Mouse (Mus musculus) hindbrain, embryonic 14.5 days (tissue): ENCODE results near the gene Adarb1. TPM values are rescaled to one million over a fixed set of nuclear protein-coding genes. Genes with fewer than 3 reads are reported as not detected.
"Not testable (repeated sequence)": the region's sequence is repeated elsewhere in the genome, so short reads cannot be mapped to it uniquely, and the experiment has no call there.

Source experiments
- ATAC-seq: fragments of 200-750 bp; cut with Nextera tagmentation; 2 replicates; pipeline ENCODE4 v1.8.0; 2017; ENCODE audit warnings: moderate number of reproducible peaks, mild to moderate bottlenecking, moderate TSS enrichment, moderate library complexity; ENCODE audit not compliant: low FRiP score
- DNase-seq: peaks from one replicate; pipeline ENCODE4 v3.0.0-alpha.2; 2015; ENCODE audit warnings: low spot score
- H3K27ac ChIP-seq: fragments of 300-500 bp; sonication (generic); 2 replicates; pipeline ENCODE4 v1.5.1; 2014; ENCODE audit warnings: mild to moderate bottlenecking, moderate library complexity
- H3K27me3 ChIP-seq: fragments of 300-500 bp; sonication (generic); 2 replicates; pipeline ENCODE4 v1.6.1; 2014; ENCODE audit warnings: mild to moderate bottlenecking, low read length, mixed read lengths; ENCODE audit not compliant: control insufficient read depth, insufficient read depth
- H3K36me3 ChIP-seq: fragments of 300-500 bp; sonication (generic); replicated peaks from 2 replicates; pipeline ENCODE4 v1.6.1; 2014; ENCODE audit not compliant: control insufficient read depth, insufficient read depth
- H3K4me1 ChIP-seq: fragments of 300-500 bp; sonication (generic); replicated peaks from 2 replicates; pipeline ENCODE4 v1.6.1; 2014; ENCODE audit warnings: antibody characterized with exemption, low read length, mixed read lengths; ENCODE audit not compliant: control insufficient read depth, insufficient read depth
- H3K4me2 ChIP-seq: fragments of 300-500 bp; sonication (generic); replicated peaks from 2 replicates; pipeline ENCODE4 v1.6.1; 2014; ENCODE audit warnings: mild to moderate bottlenecking, moderate library complexity
- H3K4me3 ChIP-seq: fragments of 300-500 bp; sonication (generic); replicated peaks from 2 replicates; pipeline ENCODE4 v1.5.1; 2014; ENCODE audit warnings: mild to moderate bottlenecking, low read length
- H3K9ac ChIP-seq: fragments of 300-500 bp; sonication (generic); 2 replicates; pipeline ENCODE4 v1.6.1; 2014
- H3K9me3 ChIP-seq: fragments of 300-500 bp; sonication (generic); 2 replicates; pipeline ENCODE4 v1.6.1; 2016; ENCODE audit warnings: low read length; ENCODE audit not compliant: control insufficient read depth
- WGBS: fragments of 180-500 bp; shearing (Covaris S2); extraction: QIAGEN DNeasy Blood & Tissue Kit; methylation state at CpG from one replicate; pipeline ENCODE4 v1.1.7; 2014; 5-methylcytosine and 5-hydroxymethylcytosine counted together
- polyA plus RNA-seq: library from polyadenylated mRNA; unstranded; fragments of >200 nt; fragmentation: Nextera tagmentation; extraction: Ambion mirVana; gene quantifications from 2 replicates; pipeline ENCODE4 v1.2.1, GENCODE M21; 2014

Gene Adarb1
- polyA plus RNA-seq, 1 experiment from 2014 or later, result 20.7 TPM

DNA sequence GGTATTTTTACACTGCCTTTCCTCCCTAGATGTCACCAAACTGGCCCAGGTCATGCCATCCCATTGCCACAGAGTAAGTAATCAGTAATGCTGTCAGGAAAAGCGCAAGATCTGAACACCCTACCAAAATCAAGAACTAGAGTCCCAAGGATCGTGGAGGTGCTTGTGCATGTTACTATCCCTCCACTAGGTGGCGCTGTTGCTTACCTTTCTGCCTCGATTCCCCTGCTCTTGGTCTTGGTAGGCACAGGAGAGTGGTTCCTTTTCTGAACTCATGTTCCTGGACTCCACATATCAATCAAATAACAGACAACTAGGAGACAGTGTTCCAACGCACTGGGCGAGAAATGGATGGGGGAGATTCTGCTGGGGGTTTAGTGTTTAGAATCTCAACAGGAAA is 135.2 kb downstream of the Adarb1 start:
- Histone ChIP-seq H3K27me3 (no peaks in the 10 kb centered on the region), H3K27ac (no peak overlapping the region), H3K4me1 (no peaks in the 10 kb centered on the region; the same call in 1 of the 2 replicates), H3K36me3 (no peaks in the 10 kb centered on the region), H3K4me3 (no peak overlapping the region), H3K4me2 (no peak overlapping the region), H3K9ac (no peak overlapping the region), H3K9me3 (no peaks in the 10 kb centered on the region)
- ATAC-seq (no peak), DNase-seq (peak; percentile 85)
- WGBS, result 18% methylated on average over 6 of the region's 6 CpGs

GRCm38 (mm10) chr10:77282085-77282484 is 136.0 kb downstream of the Adarb1 start:
- not testable (repeated sequence) for H3K4me2 ChIP-seq, H3K36me3 ChIP-seq, H3K9ac ChIP-seq, H3K9me3 ChIP-seq, H3K4me3 ChIP-seq, DNase-seq, ATAC-seq, H3K27me3 ChIP-seq, H3K4me1 ChIP-seq, H3K27ac ChIP-seq
- WGBS, result 63% methylated on average over 1 of the region's 1 CpGs

GRCm38 (mm10) chr10:77273798-77274197 is 144.3 kb downstream of the Adarb1 start:
- Histone ChIP-seq H3K4me1 (no peaks in the 10 kb centered on the region), H3K36me3 (peaks cover 15% of the 10 kb centered on the region), H3K9ac (no peak overlapping the region), H3K27me3 (no peaks in the 10 kb centered on the region), H3K9me3 (no peaks in the 10 kb centered on the region), H3K27ac (no peak overlapping the region), H3K4me3 (no peak overlapping the region), H3K4me2 (no peak overlapping the region)
- no peak for ATAC-seq
- no peak for DNase-seq

DNA sequence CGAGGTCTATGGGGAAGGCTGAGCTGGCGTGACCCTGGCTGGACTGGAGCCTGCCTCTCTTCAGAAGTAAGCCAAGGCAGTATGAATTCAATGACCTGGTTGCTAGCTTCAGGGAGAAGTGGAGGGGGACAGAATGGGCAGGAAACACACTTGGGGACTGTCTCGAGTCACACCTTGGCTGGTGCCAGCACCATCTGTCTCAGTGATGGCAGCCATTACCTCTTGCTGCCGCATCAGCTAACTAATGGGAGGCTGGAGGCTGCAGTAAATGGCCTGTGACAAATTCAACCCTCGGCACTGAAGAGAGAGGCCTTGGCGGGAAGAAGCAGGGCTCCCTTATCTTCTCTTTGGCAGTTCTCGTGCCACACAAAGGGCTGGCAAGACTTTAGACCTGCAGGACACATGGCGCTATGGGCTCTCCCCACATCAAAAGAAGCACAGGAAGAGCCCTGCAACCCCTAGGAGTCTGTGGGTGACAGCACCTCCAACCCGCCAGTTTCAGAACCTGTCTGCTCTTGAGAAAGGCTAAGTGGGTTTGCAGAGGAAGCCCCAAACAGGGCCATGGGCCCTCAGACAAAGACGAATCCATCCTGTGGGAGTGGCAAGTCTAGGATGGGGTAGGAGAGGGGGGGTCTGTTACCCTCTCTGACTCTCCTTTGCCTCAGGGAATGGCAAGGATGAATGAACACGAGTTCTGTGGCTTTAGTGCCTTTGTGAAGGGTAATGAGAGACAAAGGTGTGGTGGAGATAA is 144.9 kb downstream of the Adarb1 start:
- ATAC-seq (no peak), DNase-seq (no peak)
- Histone ChIP-seq H3K4me2 (no peak overlapping the region), H3K9me3 (no peaks in the 10 kb centered on the region), H3K36me3 (peaks cover 21% of the 10 kb centered on the region), H3K4me1 (no peaks in the 10 kb centered on the region), H3K27ac (no peak overlapping the region; the same call in 1 of the 2 replicates), H3K4me3 (no peak overlapping the region), H3K27me3 (no peaks in the 10 kb centered on the region), H3K9ac (no peak overlapping the region)
- 50% methylated on average over 11 of the region's 11 CpGs for WGBS

- DNase-seq (no peak), ATAC-seq (no peak)
- Histone ChIP-seq H3K27ac (no peak overlapping the region), H3K36me3 (peaks cover 62% of the 10 kb centered on the region), H3K9me3 (no peaks in the 10 kb centered on the region), H3K4me2 (no peak overlapping the region), H3K4me3 (no peak overlapping the region), H3K4me1 (no peaks in the 10 kb centered on the region), H3K9ac (no peak overlapping the region), H3K27me3 (no peaks in the 10 kb centered on the region)
- whole genome bisulfite sequencing, result 81% methylated on average over 7 of the region's 7 CpGs
Measured at GRCm38 (mm10) chr10:77269129-77269528, 148.9 kb downstream of the Adarb1 start.

DNA sequence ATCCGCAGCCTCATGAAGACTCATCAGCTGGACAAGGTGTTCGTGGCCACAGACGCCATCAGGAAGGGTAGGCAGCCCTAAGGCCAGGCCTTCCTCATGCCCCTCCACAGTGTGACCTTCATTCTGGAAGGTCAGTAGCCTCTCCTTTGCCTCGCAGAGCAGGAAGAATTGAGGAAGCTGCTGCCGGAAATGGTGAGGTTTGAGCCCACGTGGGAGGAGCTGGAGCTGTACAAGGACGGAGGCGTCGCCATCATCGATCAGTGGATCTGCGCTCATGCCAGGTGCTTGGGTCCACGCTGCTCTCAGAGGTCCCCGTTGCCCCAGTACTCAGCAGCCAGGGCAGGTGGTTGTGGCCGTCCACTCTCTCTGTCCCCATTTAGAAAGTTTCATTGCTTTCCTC is 151.0 kb downstream of the Adarb1 start:
- Histone ChIP-seq H3K9ac (no peak overlapping the region), H3K4me1 (no peaks in the 10 kb centered on the region), H3K36me3 (peaks cover 82% of the 10 kb centered on the region), H3K9me3 (no peaks in the 10 kb centered on the region), H3K27ac (no peak overlapping the region), H3K27me3 (no peaks in the 10 kb centered on the region), H3K4me3 (no peak overlapping the region), H3K4me2 (no peak overlapping the region)
- 92% methylated on average over 14 of the region's 14 CpGs for WGBS
- no peak for ATAC-seq
- DNase-seq, result no peak

- 65% methylated on average over 8 of the region's 8 CpGs for WGBS
- H3K4me3 ChIP-seq, result no peak overlapping the region
- no peaks in the 10 kb centered on the region for H3K4me1 ChIP-seq
- H3K9ac ChIP-seq, result no peak overlapping the region
- H3K27ac ChIP-seq, result no peak overlapping the region
- no peaks in the 10 kb centered on the region for H3K9me3 ChIP-seq
- peaks cover 88% of the 10 kb centered on the region for H3K36me3 ChIP-seq
- ATAC-seq, result no peak
- no peaks in the 10 kb centered on the region for H3K27me3 ChIP-seq
- no peak for DNase-seq
- H3K4me2 ChIP-seq, result no peak overlapping the region
Measured at GRCm38 (mm10) chr10:77266281-77266680, 151.8 kb downstream of the Adarb1 start.

GRCm38 (mm10) chr10:77260166-77260875 is 157.7 kb downstream of the Adarb1 start:
- Histone ChIP-seq H3K4me2 (peak overlapping the region; percentile 93), H3K9ac (peak overlapping the region; percentile 11; the same call in 1 of the 2 replicates), H3K27me3 (no peaks in the 10 kb centered on the region), H3K27ac (no peak overlapping the region), H3K4me3 (peak overlapping the region; percentile 94), H3K9me3 (no peaks in the 10 kb centered on the region), H3K36me3 (peaks cover 40% of the 10 kb centered on the region), H3K4me1 (peaks cover 16% of the 10 kb centered on the region)
- DNase-seq (no peak), ATAC-seq (no peak)
- 80% methylated on average over 17 of the region's 17 CpGs for WGBS

DNA sequence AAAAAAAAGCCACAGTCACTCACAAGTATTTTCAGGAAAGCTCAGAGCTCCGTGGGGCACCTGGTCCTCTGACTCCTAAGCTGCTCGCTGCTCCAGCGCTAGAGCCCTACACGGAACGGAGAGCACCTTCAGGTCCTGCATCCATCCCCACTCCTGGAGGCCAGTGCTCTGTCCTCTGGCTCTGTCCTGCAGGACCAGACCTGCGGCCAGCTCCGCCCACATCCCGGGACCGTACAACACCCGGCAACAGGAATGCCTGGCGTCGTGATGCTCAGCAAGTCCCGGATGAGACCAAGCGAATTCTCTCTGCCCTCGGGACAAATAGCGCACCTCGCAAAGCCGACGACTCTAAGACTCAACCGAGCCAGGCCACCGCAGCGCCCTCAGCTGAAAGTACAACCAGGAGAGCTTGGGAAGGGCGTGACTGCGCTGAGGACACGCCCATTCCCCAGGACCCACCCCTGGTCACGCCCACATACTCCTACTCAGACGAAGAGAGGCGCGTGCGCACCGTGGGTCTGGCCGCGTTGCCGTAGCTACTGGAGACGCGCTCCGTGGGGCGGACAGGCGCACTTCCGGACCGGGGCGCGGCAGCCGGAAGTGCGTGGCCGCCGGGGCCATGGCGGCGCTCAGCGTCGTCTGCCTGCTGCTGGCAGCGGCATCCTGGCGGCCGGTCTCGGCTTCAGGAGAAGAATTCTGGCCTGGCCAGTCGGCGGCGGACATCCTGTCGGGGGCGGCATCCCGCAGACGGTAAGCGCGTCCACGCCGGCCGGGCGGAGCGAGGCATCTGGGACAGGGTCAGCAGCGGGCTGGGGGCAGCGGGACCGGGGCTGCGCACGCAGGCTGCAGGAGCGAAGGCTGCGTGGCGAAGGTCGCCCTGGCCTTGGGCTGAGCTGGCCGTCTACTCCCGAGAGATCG is 159.1 kb downstream of the Adarb1 start, which contains the start of gene Pofut2:
Pofut2 (plus strand) TSS at position 515 of the 918 bp plus-strand sequence.
- peak within 1 kb of the TSS; percentile 91 for H3K9ac ChIP-seq
- no peaks in the 10 kb centered on the region for H3K27me3 ChIP-seq
- peak within 1 kb of the TSS; percentile 93 for H3K4me2 ChIP-seq
- peak; percentile 98 for ATAC-seq
- DNase-seq, result peak; percentile 98
- WGBS, result under 1% methylated on average over 81 of the region's 81 CpGs
- peaks cover 26% of the 10 kb centered on the region for H3K36me3 ChIP-seq
- H3K27ac ChIP-seq, result peak within 1 kb of the TSS; percentile 88
- H3K9me3 ChIP-seq, result no peaks in the 10 kb centered on the region
- peaks cover 16% of the 10 kb centered on the region for H3K4me1 ChIP-seq
- H3K4me3 ChIP-seq, result peak within 1 kb of the TSS; percentile 94
